Mouse (Mus musculus) adrenal gland, adult (tissue): Measurements from ENCODE around the gene Tmbim1.
A peak's percentile ranks its signal among the peaks of the same experiment; 100 is the strongest.

Experiments used
- DNase-seq, 2 experiments: peaks; one replicate each; pipeline ENCODE4 v3.0.0; 2022 to 2023; ENCODE audit warnings: low spot score in 1 of 2; ENCODE audit not compliant: inconsistent age in 2 of 2

The Tmbim1 gene

GRCm38 (mm10) chr1:74280591-74281325 lies 24.7 kb downstream of the Tmbim1 start:
- no peak for DNase-seq

- DNase-seq, result no peak
Observed at GRCm38 (mm10) chr1:74278988-74279387, 26.4 kb downstream of the Tmbim1 start.

DNA sequence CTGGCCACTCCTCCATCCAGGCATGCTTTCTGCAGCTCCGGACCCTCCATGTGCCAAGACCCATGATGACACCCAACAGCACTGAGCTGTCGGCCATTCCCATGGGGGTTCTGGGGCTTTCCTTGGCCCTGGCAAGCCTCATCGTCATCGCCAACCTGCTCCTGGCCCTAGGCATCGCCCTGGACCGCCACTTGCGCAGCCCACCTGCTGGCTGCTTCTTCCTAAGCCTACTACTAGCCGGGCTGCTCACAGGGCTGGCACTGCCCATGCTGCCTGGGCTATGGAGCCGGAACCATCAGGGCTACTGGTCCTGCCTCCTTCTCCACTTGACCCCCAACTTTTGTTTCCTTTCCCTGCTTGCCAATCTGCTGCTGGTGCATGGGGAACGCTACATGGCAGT lies 26.9 kb downstream of the Tmbim1 start, which contains the start of gene Gpbar1:
TSS of gene Gpbar1 (plus strand) at position 13 of the 400 bp plus-strand sequence.
- DNase-seq, result no peak

GRCm38 (mm10) chr1:74277883-74278537 lies 27.4 kb downstream of the Tmbim1 start:
- no peak for DNase-seq

- DNase-seq, result no peak
Observed at GRCm38 (mm10) chr1:74277041-74277440, 28.4 kb downstream of the Tmbim1 start.

GRCm38 (mm10) chr1:74275015-74275414 lies 30.4 kb downstream of the Tmbim1 start:
- DNase-seq, result no peak

- peak in 1 of 2 experiments; percentile 49 for DNase-seq
Observed at GRCm38 (mm10) chr1:74271659-74272058, 33.8 kb downstream of the Tmbim1 start.

GRCm38 (mm10) chr1:74268750-74269149 lies 36.7 kb downstream of the Tmbim1 start:
- no peak for DNase-seq

DNA sequence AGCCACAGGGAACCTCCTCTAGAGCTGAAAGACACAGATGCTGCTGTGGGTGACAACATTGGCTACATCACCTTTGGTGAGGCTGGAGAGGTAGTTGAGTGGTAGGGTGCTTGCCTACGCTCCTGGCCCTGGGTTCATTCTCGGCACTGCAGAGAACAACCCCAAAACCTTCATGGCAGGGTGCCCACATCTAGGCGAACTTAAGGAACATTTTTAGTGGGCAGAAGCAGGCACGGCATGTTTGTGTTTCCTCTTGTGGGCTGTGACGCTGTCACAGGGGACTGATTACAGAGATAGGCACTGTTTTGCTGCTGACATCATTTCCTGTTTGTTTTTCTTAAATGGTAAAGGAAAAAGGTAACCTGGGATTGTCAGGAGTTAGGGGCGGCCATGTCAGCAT lies 42.9 kb downstream of the Tmbim1 start:
- no peak for DNase-seq

DNA sequence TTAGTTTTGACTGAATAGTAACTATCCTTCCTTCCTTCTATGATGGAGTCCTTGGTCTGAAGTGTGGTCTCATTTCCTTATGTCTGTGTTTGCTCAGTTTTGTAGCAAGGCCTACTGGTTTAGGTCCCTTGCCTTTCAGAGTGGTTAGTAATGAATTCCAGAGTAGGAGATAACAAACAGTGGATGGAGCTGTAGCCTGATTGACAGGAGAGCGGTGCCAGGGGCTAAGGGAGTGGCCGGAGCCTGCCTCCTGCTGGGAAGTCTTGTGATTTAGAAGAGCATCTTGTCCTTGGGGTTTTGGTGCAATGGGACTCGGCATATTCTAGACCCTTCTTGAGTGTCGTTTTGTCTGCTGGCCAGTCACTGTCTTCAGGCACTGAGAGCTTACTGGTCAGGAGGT lies 48.6 kb downstream of the Tmbim1 start:
- DNase-seq, result no peak

- DNase-seq, result no peak
Observed at GRCm38 (mm10) chr1:74255704-74256345, 49.6 kb downstream of the Tmbim1 start.

DNA sequence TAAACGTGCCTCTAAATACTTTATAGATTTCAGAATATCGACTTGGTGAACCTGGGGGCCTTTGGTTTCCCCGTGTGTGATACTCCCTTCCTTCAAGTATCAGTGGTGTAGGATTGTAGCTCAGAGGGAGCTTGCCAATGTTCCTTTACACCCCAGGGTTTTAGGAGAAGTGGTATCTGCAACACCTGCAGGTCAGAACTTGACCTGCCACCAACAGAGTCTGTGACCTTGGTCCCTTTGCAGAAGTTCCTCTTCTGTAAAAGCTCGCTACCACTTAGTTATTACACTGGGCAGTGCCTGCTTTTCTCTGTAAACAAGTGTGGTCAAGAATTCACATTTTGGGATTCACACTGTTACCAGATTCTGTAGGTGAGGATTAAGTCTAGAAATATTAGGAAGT lies 55.3 kb downstream of the Tmbim1 start:
- DNase-seq, result no peak

- no peak for DNase-seq
Observed at GRCm38 (mm10) chr1:74249331-74249980, 56.0 kb downstream of the Tmbim1 start.

GRCm38 (mm10) chr1:74248799-74249198 lies 56.6 kb downstream of the Tmbim1 start:
- DNase-seq, result peak; percentile 38 to 63

DNA sequence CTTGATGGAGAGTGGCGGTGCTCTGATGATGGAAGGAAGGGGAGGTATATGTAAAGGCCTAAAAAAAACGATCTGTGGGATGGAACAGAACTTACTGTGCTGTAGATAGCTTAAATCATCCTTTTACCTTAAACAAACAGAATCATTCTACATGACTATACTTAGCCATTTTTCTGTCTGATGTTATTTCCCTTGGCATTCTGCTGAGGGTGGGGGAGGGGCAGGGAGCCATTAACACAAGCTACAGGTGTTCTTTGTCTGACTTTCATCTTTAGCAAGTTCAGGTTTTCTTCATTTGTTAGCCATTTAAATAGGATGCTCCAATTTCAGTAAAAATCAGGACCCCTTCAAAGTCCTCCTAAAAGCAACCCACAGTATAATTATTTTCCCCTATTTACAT lies 59.9 kb downstream of the Tmbim1 start:
- no peak for DNase-seq

GRCm38 (mm10) chr1:74240832-74241231 lies 64.6 kb downstream of the Tmbim1 start:
- no peak for DNase-seq

- peak in 1 of 2 experiments; percentile 44 for DNase-seq
Observed at GRCm38 (mm10) chr1:74240311-74240710, 65.1 kb downstream of the Tmbim1 start.

- peak in 1 of 2 experiments; percentile 44 for DNase-seq
Observed at GRCm38 (mm10) chr1:74239618-74240017, 65.8 kb downstream of the Tmbim1 start.

- no peak for DNase-seq
Observed at GRCm38 (mm10) chr1:74239162-74239561, 66.3 kb downstream of the Tmbim1 start.
